Mouse (Mus musculus) neural tube, embryonic 11.5 days (tissue): ENCODE measurements at regions not wholly inside any gene's neighbourhood (a gene's known extent, or its start where the extent isn't known, plus 50 kb on each side); places are given as distances from the start of the nearest gene placed in this dataset.

Experiments
- ATAC-seq: fragments of 200-750 bp; cut with Nextera tagmentation; 2 replicates; pipeline ENCODE4 v1.8.0; 2017; ENCODE audit warnings: moderate number of reproducible peaks, mild to moderate bottlenecking, moderate TSS enrichment, moderate library complexity; ENCODE audit not compliant: insufficient read depth, low FRiP score, low TSS enrichment
- DNase-seq: peaks from one replicate; pipeline ENCODE4 v3.0.0-alpha.2; 2015; ENCODE audit warnings: low spot score
- H3K27ac ChIP-seq: fragments of 300-500 bp; sonication (generic); 2 replicates; pipeline ENCODE4 v1.5.1; 2014; ENCODE audit warnings: low read depth, mild to moderate bottlenecking, low read length
- H3K27me3 ChIP-seq: fragments of 300-500 bp; sonication (generic); 2 replicates; pipeline ENCODE4 v1.6.1; 2014; ENCODE audit warnings: mild to moderate bottlenecking, low read length, mixed read lengths; ENCODE audit not compliant: control insufficient read depth, insufficient read depth
- H3K36me3 ChIP-seq: fragments of 300-500 bp; sonication (generic); 2 replicates; pipeline ENCODE4 v1.6.1; 2014; ENCODE audit warnings: mild to moderate bottlenecking, low read length, moderate library complexity, mixed read lengths; ENCODE audit not compliant: control insufficient read depth, insufficient read depth
- H3K4me1 ChIP-seq: fragments of 300-500 bp; sonication (generic); 2 replicates; pipeline ENCODE4 v1.6.1; 2014; ENCODE audit warnings: low read length, mixed read lengths; ENCODE audit not compliant: control insufficient read depth, insufficient read depth
- H3K4me2 ChIP-seq: fragments of 300-500 bp; sonication (generic); 2 replicates; pipeline ENCODE4 v1.6.1; 2014; ENCODE audit warnings: low read depth, mild to moderate bottlenecking, moderate library complexity
- H3K4me3 ChIP-seq: fragments of 300-500 bp; sonication (generic); 2 replicates; pipeline ENCODE4 v1.5.1; 2014; ENCODE audit warnings: low read depth, low read length
- H3K9ac ChIP-seq: fragments of 300-500 bp; sonication (generic); 2 replicates; pipeline ENCODE4 v1.6.1; 2014; ENCODE audit warnings: mild to moderate bottlenecking, low read length
- H3K9me3 ChIP-seq: fragments of 300-500 bp; sonication (generic); 2 replicates; pipeline ENCODE4 v1.6.1; 2016; ENCODE audit warnings: low read length; ENCODE audit not compliant: control insufficient read depth
- WGBS: fragments of 180-500 bp; shearing (Covaris S2); extraction: QIAGEN DNeasy Blood & Tissue Kit; methylation state at CpG from one replicate; pipeline ENCODE4 v1.1.7; 2014; 5-methylcytosine and 5-hydroxymethylcytosine counted together

GRCm38 (mm10) chr3:140738654-140739369 lies 473.3 kb downstream of the Pdha2 start:
- 84% methylated on average over 8 of the region's 8 CpGs for WGBS
- Histone ChIP-seq H3K36me3 (no peaks in the 10 kb centered on the region), H3K4me3 (no peak overlapping the region), H3K4me1 (no peaks in the 10 kb centered on the region), H3K9me3 (no peaks in the 10 kb centered on the region), H3K27ac (no peak overlapping the region), H3K9ac (no peak overlapping the region), H3K27me3 (no peaks in the 10 kb centered on the region), H3K4me2 (no peak overlapping the region)
- DNase-seq = no peak
- ATAC-seq = no peak

- Histone ChIP-seq H3K27me3 (no peaks in the 10 kb centered on the region), H3K4me3 (no peak overlapping the region), H3K9me3 (no peaks in the 10 kb centered on the region), H3K4me2 (no peak overlapping the region), H3K36me3 (no peaks in the 10 kb centered on the region), H3K4me1 (no peaks in the 10 kb centered on the region), H3K27ac (no peak overlapping the region), H3K9ac (no peak overlapping the region)
- DNase-seq (no peak), ATAC-seq (no peak)
Observed at GRCm38 (mm10) chr3:140716896-140717295, 495.3 kb downstream of the Pdha2 start.

GRCm38 (mm10) chr3:140707591-140708131 lies 504.5 kb downstream of the Pdha2 start:
- no peaks in the 10 kb centered on the region for H3K27me3 ChIP-seq
- no peaks in the 10 kb centered on the region for H3K36me3 ChIP-seq
- no peak overlapping the region for H3K4me2 ChIP-seq
- no peak overlapping the region for H3K4me3 ChIP-seq
- no peaks in the 10 kb centered on the region for H3K4me1 ChIP-seq
- ATAC-seq = no peak
- H3K9ac ChIP-seq = no peak overlapping the region
- WGBS = 84% methylated on average over 3 of the region's 3 CpGs
- H3K9me3 ChIP-seq = no peaks in the 10 kb centered on the region
- no peak for DNase-seq
- no peak overlapping the region for H3K27ac ChIP-seq

- ATAC-seq = no peak
Observed at GRCm38 (mm10) chr3:140706725-140707124, 505.4 kb downstream of the Pdha2 start.

GRCm38 (mm10) chr3:140705536-140705935 lies 506.6 kb downstream of the Pdha2 start:
- Histone ChIP-seq H3K27ac (no peak overlapping the region), H3K4me1 (no peaks in the 10 kb centered on the region), H3K27me3 (no peaks in the 10 kb centered on the region), H3K9me3 (no peaks in the 10 kb centered on the region), H3K36me3 (no peaks in the 10 kb centered on the region), H3K4me2 (no peak overlapping the region), H3K4me3 (no peak overlapping the region), H3K9ac (no peak overlapping the region)
- no peak for ATAC-seq
- 81% methylated on average over 3 of the region's 3 CpGs for WGBS
- DNase-seq = no peak

More at GRCm38 (mm10) chr3:140706725-140707124, 505.4 kb downstream of the Pdha2 start:
- Histone ChIP-seq H3K27me3 (no peaks in the 10 kb centered on the region), H3K4me1 (no peaks in the 10 kb centered on the region), H3K4me3 (no peak overlapping the region), H3K27ac (no peak overlapping the region), H3K36me3 (no peaks in the 10 kb centered on the region), H3K4me2 (no peak overlapping the region), H3K9me3 (no peaks in the 10 kb centered on the region), H3K9ac (no peak overlapping the region)
- no peak for DNase-seq
- 70% methylated on average over 4 of the region's 4 CpGs for WGBS

GRCm38 (mm10) chr3:140702929-140703328 lies 509.2 kb downstream of the Pdha2 start:
- Histone ChIP-seq H3K4me2 (no peak overlapping the region), H3K27me3 (no peaks in the 10 kb centered on the region), H3K9ac (no peak overlapping the region), H3K9me3 (no peaks in the 10 kb centered on the region), H3K4me1 (no peaks in the 10 kb centered on the region), H3K27ac (no peak overlapping the region), H3K4me3 (no peak overlapping the region), H3K36me3 (no peaks in the 10 kb centered on the region)
- DNase-seq (no peak), ATAC-seq (no peak)
- WGBS = 66% methylated on average over 5 of the region's 5 CpGs

- WGBS = 91% methylated on average over 6 of the region's 6 CpGs
- Histone ChIP-seq H3K27me3 (no peaks in the 10 kb centered on the region), H3K4me2 (no peak overlapping the region), H3K36me3 (no peaks in the 10 kb centered on the region), H3K9me3 (no peaks in the 10 kb centered on the region), H3K9ac (no peak overlapping the region), H3K4me1 (no peaks in the 10 kb centered on the region), H3K27ac (no peak overlapping the region), H3K4me3 (no peak overlapping the region)
- ATAC-seq (no peak), DNase-seq (no peak)
Observed at GRCm38 (mm10) chr3:140702271-140702681, 509.9 kb downstream of the Pdha2 start.

- Histone ChIP-seq H3K9ac (no peak overlapping the region), H3K36me3 (no peaks in the 10 kb centered on the region), H3K9me3 (no peaks in the 10 kb centered on the region), H3K4me3 (no peak overlapping the region), H3K4me2 (no peak overlapping the region), H3K4me1 (no peaks in the 10 kb centered on the region), H3K27ac (no peak overlapping the region), H3K27me3 (no peaks in the 10 kb centered on the region)
- ATAC-seq (no peak), DNase-seq (no peak)
- WGBS = 37% methylated on average over 3 of the region's 3 CpGs
Observed at GRCm38 (mm10) chr3:140697295-140697694, 514.9 kb downstream of the Pdha2 start.

- Histone ChIP-seq H3K36me3 (no peaks in the 10 kb centered on the region), H3K9ac (no peak overlapping the region), H3K27me3 (no peaks in the 10 kb centered on the region), H3K4me1 (no peaks in the 10 kb centered on the region), H3K4me3 (no peak overlapping the region), H3K9me3 (no peaks in the 10 kb centered on the region), H3K4me2 (no peak overlapping the region), H3K27ac (no peak overlapping the region)
- ATAC-seq (no peak), DNase-seq (no peak)
- WGBS = 81% methylated on average over 3 of the region's 3 CpGs
Observed at GRCm38 (mm10) chr3:140682794-140683193, 529.4 kb downstream of the Pdha2 start.
